Mouse (Mus musculus): Measurements from ENCODE around the gene Lsm11.
"Not testable (repeated sequence)": the region's sequence is repeated elsewhere in the genome, so short reads cannot be mapped to it uniquely, and the experiment has no call there.

Lsm11 gene

GRCm38 (mm10) chr11:45883270-45883931, 61.3 kb downstream of the Lsm11 start:
- DNase-seq (ENCODE audit: low spot score in 2 of 2), result no peak

DNA sequence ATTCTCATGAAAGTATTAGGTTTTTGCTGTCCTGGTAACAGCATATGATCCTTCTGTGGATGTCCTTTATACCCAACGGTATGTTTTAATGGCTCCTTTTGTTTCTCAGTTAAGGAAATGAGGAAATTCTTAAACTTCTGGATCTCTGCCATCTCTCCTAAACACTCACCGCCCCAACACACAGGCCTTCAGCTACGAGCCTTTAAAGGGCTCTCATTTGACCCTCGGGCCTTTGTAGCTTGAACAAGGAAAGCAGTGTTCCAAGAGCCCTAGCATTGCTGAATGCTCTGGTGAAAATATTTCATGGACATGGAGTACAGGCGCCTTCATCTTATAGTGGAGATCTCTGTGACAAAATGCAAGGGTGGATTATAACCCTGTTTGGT, 63.1 kb downstream of the Lsm11 start:
- DNase-seq (ENCODE audit: low spot score in 2 of 2), result no peak

- DNase-seq (ENCODE audit: low spot score in 2 of 2), result peak in 1 of 2 experiments; percentile 35
Measured at GRCm38 (mm10) chr11:45881026-45881682, 63.6 kb downstream of the Lsm11 start.

GRCm38 (mm10) chr11:45879366-45879765, 65.4 kb downstream of the Lsm11 start:
- DNase-seq (ENCODE audit: low spot score in 2 of 2), result not testable (repeated sequence)
